Mouse (Mus musculus): ENCODE measurements around the gene Ei24.

Gene Ei24

GRCm38 (mm10) chr9:36794487-36794886 is 2.7 kb downstream of the Ei24 start:
- no peak for DNase-seq (ENCODE audit: low read depth, low spot score)

- DNase-seq (ENCODE audit: low read depth, low spot score): no peak
Measured at GRCm38 (mm10) chr9:36792191-36792590, 5.0 kb downstream of the Ei24 start.

GRCm38 (mm10) chr9:36783921-36784320 is 13.3 kb downstream of the Ei24 start:
- no peak for DNase-seq (ENCODE audit: low read depth, low spot score)

- no peak for DNase-seq (ENCODE audit: low read depth, low spot score)
Measured at GRCm38 (mm10) chr9:36769048-36769413, 28.2 kb downstream of the Ei24 start.

- DNase-seq (ENCODE audit: low read depth, low spot score): no peak
Measured at GRCm38 (mm10) chr9:36768156-36769047, 28.8 kb downstream of the Ei24 start.

- peak; percentile 100 for DNase-seq (ENCODE audit: low read depth, low spot score)
Measured at GRCm38 (mm10) chr9:36767203-36768143, 29.7 kb downstream of the Ei24 start, which contains the start of gene Stt3a. Gene Stt3a (minus strand): TSS chr9:36767679.

- no peak for DNase-seq (ENCODE audit: low read depth, low spot score)
Measured at GRCm38 (mm10) chr9:36764378-36764777, 32.8 kb downstream of the Ei24 start.
